Mouse (Mus musculus): ENCODE measurements around the gene Gm37419. TPM values are rescaled to one million over a fixed set of nuclear protein-coding genes. Genes with fewer than 3 reads are reported as not detected.

The Gm37419 gene
- polyA plus RNA-seq, 1 experiment from 2014 or later = not detected

DNA sequence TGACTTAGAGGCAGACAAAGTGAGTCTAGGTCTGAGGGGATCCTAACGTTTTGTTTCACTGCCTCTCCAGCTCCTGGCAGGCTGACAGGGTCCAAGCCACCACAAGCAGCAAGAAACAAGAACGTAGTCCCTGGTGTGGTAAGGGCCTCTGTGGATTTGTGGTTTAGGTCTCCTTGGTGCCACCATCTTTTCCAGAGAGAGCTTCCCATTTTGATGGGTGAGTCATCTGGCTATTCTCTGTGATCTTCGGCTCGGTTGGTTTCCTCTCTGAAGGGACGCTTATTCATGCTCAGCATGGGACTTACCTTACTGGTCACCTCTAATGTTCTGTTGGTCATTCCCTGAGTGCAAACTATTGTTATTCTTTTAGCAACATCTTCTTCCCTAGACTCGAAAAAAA, 28.0 kb downstream of the Gm37419 start:
- H3K4me2 ChIP-seq (replicated peaks) = no peak overlapping the region
- no peak overlapping the region for H3K9ac ChIP-seq
- 63% methylated on average over 6 of the region's 6 CpGs for WGBS
- no peaks in the 10 kb centered on the region for H3K9me3 ChIP-seq
- H3K4me3 ChIP-seq (replicated peaks) = no peak overlapping the region
- H3K4me1 ChIP-seq (replicated peaks) = no peaks in the 10 kb centered on the region
- no peaks in the 10 kb centered on the region for H3K36me3 ChIP-seq
- no peaks in the 10 kb centered on the region for H3K27me3 ChIP-seq (replicated peaks)
- no peak overlapping the region for H3K27ac ChIP-seq
- ATAC-seq = no peak

DNA sequence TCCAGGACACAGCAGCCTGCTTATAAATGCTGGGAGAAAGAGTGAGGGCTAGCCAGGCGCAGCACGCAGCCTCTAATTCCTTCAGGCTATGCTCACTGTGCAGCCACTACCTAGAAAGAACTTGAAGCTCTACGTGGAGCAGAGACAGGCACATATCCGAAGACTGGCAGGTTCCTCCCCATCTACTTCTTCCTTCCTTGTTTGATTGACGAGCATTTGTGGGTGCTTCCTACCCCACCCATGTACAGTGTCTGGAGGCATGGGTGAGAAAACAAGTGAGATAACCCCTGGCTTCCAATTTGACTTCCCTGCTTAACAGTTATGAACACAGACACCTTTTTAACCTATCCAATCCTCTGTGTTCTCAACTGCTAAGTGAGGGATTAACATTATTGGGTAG, 28.5 kb downstream of the Gm37419 start:
- H3K36me3 ChIP-seq = no peaks in the 10 kb centered on the region
- H3K9me3 ChIP-seq = no peaks in the 10 kb centered on the region
- H3K4me3 ChIP-seq (replicated peaks) = no peak overlapping the region
- ATAC-seq = no peak
- no peak overlapping the region for H3K27ac ChIP-seq
- no peak overlapping the region for H3K9ac ChIP-seq
- H3K4me2 ChIP-seq (replicated peaks) = no peak overlapping the region
- H3K4me1 ChIP-seq (replicated peaks) = no peaks in the 10 kb centered on the region
- no peaks in the 10 kb centered on the region for H3K27me3 ChIP-seq (replicated peaks)
- 70% methylated on average over 5 of the region's 5 CpGs for WGBS

DNA sequence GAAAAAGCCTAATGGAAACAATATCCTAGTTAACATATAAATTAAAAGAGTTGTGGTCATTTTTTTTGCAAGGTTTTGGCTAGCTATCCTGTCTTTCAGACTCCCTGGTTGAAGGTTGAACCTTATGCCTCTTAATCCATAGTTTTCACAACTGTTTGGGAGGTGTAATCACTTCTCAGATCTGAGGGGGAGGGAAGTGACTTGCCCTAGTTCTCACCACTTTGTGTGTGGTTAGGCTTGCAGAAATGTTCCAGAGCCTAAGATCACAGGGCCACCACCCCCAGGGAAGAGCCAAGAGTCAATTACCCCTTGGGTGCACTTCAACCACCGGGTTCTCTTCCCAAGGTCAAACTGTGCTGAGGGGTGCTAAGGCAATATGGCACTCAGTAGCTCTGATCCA, 33.4 kb downstream of the Gm37419 start:
- H3K9me3 ChIP-seq = no peaks in the 10 kb centered on the region
- no peak for ATAC-seq
- H3K4me3 ChIP-seq (replicated peaks) = no peak overlapping the region
- H3K4me2 ChIP-seq (replicated peaks) = no peak overlapping the region
- WGBS = 39% methylated on average over 1 of the region's 1 CpGs
- H3K27me3 ChIP-seq (replicated peaks) = no peaks in the 10 kb centered on the region
- no peak overlapping the region for H3K27ac ChIP-seq
- H3K9ac ChIP-seq = no peak overlapping the region
- no peaks in the 10 kb centered on the region for H3K4me1 ChIP-seq (replicated peaks)
- H3K36me3 ChIP-seq = no peaks in the 10 kb centered on the region

DNA sequence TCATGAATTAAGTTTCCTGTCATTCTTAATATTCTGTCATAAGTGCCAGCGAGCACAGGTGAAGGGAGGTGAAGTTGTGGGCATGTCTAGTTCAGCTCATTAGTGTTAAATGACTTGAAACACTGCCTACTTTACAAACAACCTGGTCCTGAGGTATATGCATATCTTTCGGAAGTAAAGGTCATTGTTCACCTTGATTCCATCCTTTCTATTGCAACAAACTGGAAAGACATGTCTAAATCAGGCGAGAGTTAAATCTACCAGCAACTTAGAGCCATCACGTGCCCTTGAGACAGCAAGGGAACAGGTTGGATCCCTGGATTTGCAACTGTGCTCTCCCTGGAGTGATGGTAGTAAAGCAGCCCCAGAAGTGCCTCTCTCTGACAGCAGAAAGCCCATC, 34.3 kb downstream of the Gm37419 start:
- no peak overlapping the region for H3K4me3 ChIP-seq (replicated peaks)
- H3K4me1 ChIP-seq (replicated peaks) = no peaks in the 10 kb centered on the region
- no peak for ATAC-seq
- H3K9me3 ChIP-seq = no peaks in the 10 kb centered on the region
- H3K4me2 ChIP-seq (replicated peaks) = no peak overlapping the region
- 79% methylated on average over 4 of the region's 4 CpGs for WGBS
- no peaks in the 10 kb centered on the region for H3K36me3 ChIP-seq
- H3K27me3 ChIP-seq (replicated peaks) = no peaks in the 10 kb centered on the region
- no peak overlapping the region for H3K9ac ChIP-seq
- H3K27ac ChIP-seq = no peak overlapping the region

DNA sequence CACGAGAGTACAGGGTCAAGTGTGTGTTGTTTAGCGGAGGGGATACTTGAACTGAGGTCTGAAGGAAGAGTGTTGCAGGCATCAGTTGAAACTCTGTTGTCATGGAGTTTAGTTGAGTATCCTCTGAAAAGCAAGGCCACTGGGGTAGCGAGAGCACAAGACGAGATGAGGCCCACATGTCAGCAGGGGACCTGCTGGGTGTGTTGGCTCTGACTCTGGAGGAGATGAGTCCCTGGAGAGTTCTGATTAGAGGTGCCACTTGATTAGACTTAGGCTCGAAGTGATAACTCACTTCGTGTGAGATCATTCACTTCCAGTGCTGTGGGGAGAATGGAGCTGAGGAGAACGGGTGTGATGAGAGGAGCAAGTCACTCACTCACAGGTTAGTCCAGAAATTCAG, 37.2 kb downstream of the Gm37419 start:
- no peaks in the 10 kb centered on the region for H3K27me3 ChIP-seq (replicated peaks)
- H3K36me3 ChIP-seq = no peaks in the 10 kb centered on the region
- no peaks in the 10 kb centered on the region for H3K9me3 ChIP-seq
- no peak overlapping the region for H3K27ac ChIP-seq
- no peak overlapping the region for H3K4me2 ChIP-seq (replicated peaks)
- ATAC-seq = no peak
- no peak overlapping the region for H3K9ac ChIP-seq
- H3K4me1 ChIP-seq (replicated peaks) = no peaks in the 10 kb centered on the region
- 59% methylated on average over 7 of the region's 7 CpGs for WGBS
- H3K4me3 ChIP-seq (replicated peaks) = no peak overlapping the region

DNA sequence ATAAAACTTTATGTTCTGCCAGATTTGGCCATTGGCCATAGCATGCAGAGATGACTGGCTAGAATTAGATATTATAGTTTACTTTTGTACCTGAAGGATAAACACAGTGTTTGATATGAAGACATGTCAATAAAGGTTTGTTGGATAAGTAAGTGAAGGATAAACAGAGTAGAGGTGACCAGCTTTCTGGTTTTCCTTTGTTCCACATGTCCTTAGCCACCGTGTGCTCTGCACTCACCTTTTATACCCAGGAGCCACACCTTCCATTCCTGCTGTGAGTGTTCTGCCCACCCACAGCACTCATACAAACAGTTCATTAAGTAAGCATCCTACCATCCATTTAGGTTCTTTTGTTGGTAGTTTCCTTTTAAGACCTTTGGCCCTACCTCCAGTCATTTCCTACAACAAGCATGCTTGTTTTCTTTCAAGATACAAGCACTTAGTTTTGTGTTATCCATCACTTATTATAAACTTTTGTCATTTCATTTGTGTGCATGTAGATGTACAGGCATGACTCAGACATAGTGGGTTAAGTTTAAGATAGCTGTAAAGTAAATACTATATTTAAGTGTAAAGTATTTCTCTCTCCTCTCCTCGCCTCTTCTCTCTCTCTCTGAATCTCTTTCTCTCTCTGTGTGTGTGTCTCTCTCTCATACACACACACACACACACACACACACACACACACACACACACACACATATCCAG, 41.8 kb downstream of the Gm37419 start:
- no peak overlapping the region for H3K4me3 ChIP-seq (replicated peaks)
- H3K4me1 ChIP-seq (replicated peaks) = no peaks in the 10 kb centered on the region
- no peak overlapping the region for H3K27ac ChIP-seq
- H3K36me3 ChIP-seq = no peaks in the 10 kb centered on the region
- 55% methylated on average over 2 of the region's 2 CpGs for WGBS
- H3K27me3 ChIP-seq (replicated peaks) = no peaks in the 10 kb centered on the region
- H3K9ac ChIP-seq = no peak overlapping the region
- H3K9me3 ChIP-seq = no peaks in the 10 kb centered on the region
- ATAC-seq = no peak
- no peak overlapping the region for H3K4me2 ChIP-seq (replicated peaks)

DNA sequence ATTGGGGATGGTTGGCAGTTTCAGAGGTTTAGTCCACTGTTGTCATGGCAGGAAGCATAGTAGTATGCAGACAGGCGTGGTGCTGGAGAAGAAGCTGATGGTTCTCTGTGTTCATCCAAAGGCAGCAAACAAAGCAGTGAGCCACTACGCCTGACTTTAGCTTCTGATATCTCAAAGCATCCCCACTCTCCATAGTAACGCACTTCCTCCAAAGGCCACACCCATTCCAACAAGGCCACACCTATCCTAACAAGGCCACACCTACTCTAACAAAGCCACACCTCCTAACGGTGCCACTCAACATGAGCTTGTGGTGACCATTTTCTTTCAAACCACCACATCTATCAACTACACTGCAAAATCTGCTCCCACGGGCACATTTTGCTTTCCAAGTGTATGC, 45.0 kb downstream of the Gm37419 start:
- H3K27me3 ChIP-seq (replicated peaks) = no peaks in the 10 kb centered on the region
- peak; percentile 34; the same call in 1 of the 2 replicates for ATAC-seq
- H3K4me1 ChIP-seq (replicated peaks) = no peaks in the 10 kb centered on the region
- no peak overlapping the region for H3K9ac ChIP-seq
- 89% methylated on average over 5 of the region's 5 CpGs for WGBS
- H3K4me2 ChIP-seq (replicated peaks) = no peak overlapping the region
- H3K36me3 ChIP-seq = no peaks in the 10 kb centered on the region
- H3K4me3 ChIP-seq (replicated peaks) = no peak overlapping the region
- no peaks in the 10 kb centered on the region for H3K9me3 ChIP-seq
- H3K27ac ChIP-seq = no peak overlapping the region

DNA sequence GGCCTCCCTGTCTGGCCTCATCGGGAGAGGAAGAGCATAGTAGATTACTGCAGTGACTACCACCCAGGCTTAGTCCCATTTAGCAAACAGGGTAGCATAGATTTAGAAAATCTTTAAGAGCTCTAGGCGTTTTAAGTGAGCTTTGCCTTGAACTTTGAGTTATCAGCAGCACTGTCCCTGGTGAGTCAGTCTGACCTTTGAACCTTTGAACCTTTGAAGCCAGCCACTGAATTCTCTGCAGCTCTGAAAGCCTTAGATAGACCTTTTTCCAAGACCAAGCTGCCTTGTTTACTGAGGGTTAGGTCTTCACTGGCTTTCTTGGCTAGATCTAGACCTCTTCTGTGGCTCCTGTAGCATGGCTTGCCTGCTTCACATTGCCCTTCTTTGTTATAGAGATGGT, 46.2 kb downstream of the Gm37419 start:
- no peak overlapping the region for H3K4me2 ChIP-seq (replicated peaks)
- no peaks in the 10 kb centered on the region for H3K9me3 ChIP-seq
- 38% methylated on average over 2 of the region's 2 CpGs for WGBS
- H3K27ac ChIP-seq = no peak overlapping the region
- H3K9ac ChIP-seq = no peak overlapping the region
- no peaks in the 10 kb centered on the region for H3K27me3 ChIP-seq (replicated peaks)
- H3K4me1 ChIP-seq (replicated peaks) = no peaks in the 10 kb centered on the region
- peak; percentile 66 for ATAC-seq
- H3K4me3 ChIP-seq (replicated peaks) = no peak overlapping the region
- no peaks in the 10 kb centered on the region for H3K36me3 ChIP-seq

DNA sequence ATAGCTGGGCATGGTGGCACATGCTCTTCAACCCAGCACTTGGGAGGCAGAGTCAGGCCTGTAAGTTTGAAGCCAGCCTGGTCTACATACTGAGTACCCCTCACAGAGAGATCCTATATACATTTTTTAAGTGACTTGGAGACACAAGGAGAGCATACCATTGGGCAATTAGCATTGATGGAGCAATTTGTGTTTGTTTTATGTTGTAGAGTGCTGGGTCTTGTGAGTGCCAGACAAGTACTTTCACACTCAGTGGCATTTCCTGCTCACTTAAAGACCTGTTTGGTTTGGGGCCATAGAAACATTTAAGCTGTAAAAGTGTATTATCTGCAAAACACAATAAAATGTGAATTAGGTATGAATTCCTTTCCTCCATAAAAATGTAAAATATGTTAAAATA, 47.5 kb downstream of the Gm37419 start:
- ATAC-seq = no peak; the same call in 1 of the 2 replicates

DNA sequence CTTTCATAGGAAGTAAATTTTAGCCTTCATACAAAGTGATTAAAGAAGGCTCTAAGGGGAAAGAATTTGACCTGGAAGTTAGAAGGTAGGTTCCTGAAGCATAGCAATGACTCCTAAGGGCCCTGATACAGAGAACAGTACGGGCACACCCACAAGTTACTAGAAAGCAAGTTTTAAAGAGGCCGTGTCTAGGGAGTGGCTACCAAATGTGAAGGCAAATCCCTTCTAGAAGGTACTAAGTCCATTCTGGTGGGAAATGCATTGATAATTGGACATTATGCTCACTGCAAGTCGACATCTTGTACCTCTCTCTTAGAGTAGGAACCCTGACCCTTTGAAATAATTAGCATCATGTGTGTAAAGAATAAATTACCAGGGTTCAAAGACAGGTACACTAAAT, 48.1 kb downstream of the Gm37419 start:
- H3K27ac ChIP-seq = no peak overlapping the region
- H3K27me3 ChIP-seq (replicated peaks) = no peaks in the 10 kb centered on the region
- no peak overlapping the region for H3K4me2 ChIP-seq (replicated peaks)
- no peaks in the 10 kb centered on the region for H3K9me3 ChIP-seq
- peak; percentile 74 for ATAC-seq
- no peaks in the 10 kb centered on the region for H3K4me1 ChIP-seq (replicated peaks)
- no peaks in the 10 kb centered on the region for H3K36me3 ChIP-seq
- H3K4me3 ChIP-seq (replicated peaks) = no peak overlapping the region
- 68% methylated on average over 3 of the region's 3 CpGs for WGBS
- H3K9ac ChIP-seq = no peak overlapping the region

More for the DNA sequence above, 47.5 kb downstream of the Gm37419 start:
- H3K4me2 ChIP-seq (replicated peaks) = no peak overlapping the region
- H3K9ac ChIP-seq = no peak overlapping the region
- H3K4me1 ChIP-seq (replicated peaks) = no peaks in the 10 kb centered on the region
- H3K9me3 ChIP-seq = no peaks in the 10 kb centered on the region
- no peaks in the 10 kb centered on the region for H3K36me3 ChIP-seq
- H3K27me3 ChIP-seq (replicated peaks) = no peaks in the 10 kb centered on the region
- no peak overlapping the region for H3K4me3 ChIP-seq (replicated peaks)
- H3K27ac ChIP-seq = no peak overlapping the region

Other genes with a start within 250 kb of the Gm37419 start
- gene Sst, start 97.5 kb upstream of the Gm37419 start, polyA plus RNA-seq (2015; fragmentation: Nextera tagmentation; extraction: Ambion mirVana) = 12.9 and 16.8 TPM in 2 replicates
- gene Rtp2, start 56.1 kb upstream of the Gm37419 start, polyA plus RNA-seq (2015; fragmentation: Nextera tagmentation; extraction: Ambion mirVana) = not detected in 2 replicates
- gene Bcl6, start 370 bp downstream of the Gm37419 start, polyA plus RNA-seq (2015; fragmentation: Nextera tagmentation; extraction: Ambion mirVana) = 0.90 and 0.91 TPM in 2 replicates

Measured in intestine, embryonic 15.5 days (tissue).